Mouse (Mus musculus) megakaryocyte, embryonic 14.5 days (primary cell): ENCODE measurements around the gene Syt1.

Experiments used
- FLI1 ChIP-seq: IDR thresholded peaks from 2 replicates; pipeline ENCODE4 v1.6.1; 2012; ENCODE audit warnings: low read length, inconsistent platforms, mixed read lengths
- GATA1 ChIP-seq: IDR thresholded peaks from 3 replicates; pipeline ENCODE4 v1.6.1; 2012; ENCODE audit warnings: mixed read lengths, low read length, inconsistent platforms, borderline replicate concordance

DNA sequence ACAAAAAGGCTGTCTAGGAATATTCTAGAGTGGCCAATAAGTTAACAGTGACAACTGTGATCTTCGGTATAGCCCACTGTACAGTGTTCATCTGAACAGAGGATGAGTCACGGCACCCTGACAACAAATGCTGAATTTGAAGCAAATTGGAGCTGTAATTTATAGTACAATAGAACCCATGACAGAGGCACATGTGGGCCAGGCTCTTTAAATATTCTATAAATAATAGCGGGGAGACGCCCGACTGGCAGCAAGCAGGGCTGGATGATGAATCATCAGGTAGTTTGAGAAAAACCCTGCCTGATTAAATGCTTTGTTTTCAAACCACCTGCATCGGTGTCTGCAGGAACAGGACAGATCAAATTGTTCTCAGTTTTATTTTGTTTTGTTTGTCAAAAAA is 81.1 kb downstream of the Syt1 start:
- no peak for TF ChIP-seq GATA1
- no peak for TF ChIP-seq FLI1
